Comparison of ENCODE assay signal across 16 mouse cellular contexts in the genomic region with DNA sequence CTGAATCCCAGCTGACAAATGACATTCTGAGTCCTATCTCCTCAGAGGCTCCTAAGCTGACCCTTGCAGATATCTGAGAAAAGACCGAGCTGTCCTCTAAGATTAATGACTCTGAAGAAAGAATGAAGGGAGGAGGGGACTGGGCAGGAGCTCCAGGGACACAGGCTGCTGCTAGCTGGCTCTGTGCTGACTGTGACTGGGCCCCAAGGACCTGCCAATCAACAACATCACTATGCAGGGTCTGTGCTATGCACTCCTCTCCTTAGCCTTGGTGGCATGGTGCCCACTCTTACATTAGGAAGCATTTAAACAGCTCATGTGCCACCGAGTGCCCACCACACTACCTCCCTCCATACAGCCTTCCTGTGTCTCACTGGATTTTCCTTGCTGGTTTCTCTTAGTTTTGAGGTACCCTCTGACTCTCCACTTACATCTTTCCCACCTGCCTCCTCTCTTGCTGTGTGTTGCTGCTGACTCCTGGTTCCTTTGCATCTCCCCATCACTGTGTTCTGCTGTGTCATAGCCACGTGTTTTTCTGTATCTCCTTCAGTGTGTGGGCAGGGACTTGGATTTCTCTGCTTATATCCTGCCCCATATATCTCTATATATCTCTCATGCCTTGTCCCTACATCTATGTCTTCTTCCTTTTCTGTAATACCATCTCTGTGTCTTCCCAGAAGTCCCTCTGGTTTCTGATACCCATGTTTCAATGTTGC.
DNase-seq lines count a peak whose midpoint lies in the region; ATAC-seq and TF ChIP-seq lines count a peak whose summit lies in the region.
"Had no signal": no experiment of that assay in that cellular context is flagged by ENCODE, and none has a peak within 500 bp of the region (broad histone marks: within the 10 kb centered on the region; RNA-seq: fewer than 3 reads in every experiment).

No protein-coding gene starts in this region.

- no peaks in the 10 kb centered on the region for H3K36me3 ChIP-seq in embryonic facial prominence, embryonic 11.5 days (replicated peaks; ENCODE audit: control insufficient read depth, insufficient read depth, low read depth, low read length)
- H3K36me3 ChIP-seq in embryonic facial prominence, embryonic 10.5 days (replicated peaks), result no peaks in the 10 kb centered on the region
- no peaks in the 10 kb centered on the region for H3K36me3 ChIP-seq in hindbrain, embryonic 15.5 days
- H3K36me3 ChIP-seq: limb, embryonic 13.5 days; midbrain, embryonic 10.5 days had no signal

- no peak overlapping the region for H3K4me2 ChIP-seq in embryonic facial prominence, embryonic 11.5 days (ENCODE audit: low read depth, low read length)
- H3K4me2 ChIP-seq in hindbrain, embryonic 15.5 days, result no peak overlapping the region
- H3K4me2 ChIP-seq: limb, embryonic 13.5 days had no signal

- H3K9ac ChIP-seq in embryonic facial prominence, embryonic 11.5 days (replicated peaks; ENCODE audit: low read length), result no peak overlapping the region
- H3K9ac ChIP-seq in hindbrain, embryonic 15.5 days, result no peak overlapping the region
- H3K9ac ChIP-seq: forebrain, postnatal 0 days; limb, embryonic 13.5 days had no signal

- TF ChIP-seq POLR2A in brain, embryonic 14.5 days (IDR thresholded peaks at IDR 0.05; ENCODE audit: borderline replicate concordance, extremely low read depth, insufficient read depth, insufficient read length, poor library complexity, severe bottlenecking), result no peak

- no peak overlapping the region for H3K4me3 ChIP-seq in embryonic facial prominence, embryonic 11.5 days (ENCODE audit: low read depth, low read length)
- H3K4me3 ChIP-seq in embryonic facial prominence, embryonic 10.5 days, result no peak overlapping the region
- H3K4me3 ChIP-seq in left cerebral cortex, adult 2 months, result no peak overlapping the region
- no peak overlapping the region for H3K4me3 ChIP-seq in hindbrain, embryonic 15.5 days
- H3K4me3 ChIP-seq: layer of hippocampus, adult 2 months; limb, embryonic 13.5 days; midbrain, embryonic 10.5 days had no signal

- 61% methylated on average over 3 of the region's 3 CpGs for WGBS in embryonic facial prominence, embryonic 11.5 days
- WGBS in embryonic facial prominence, embryonic 10.5 days, result 72% methylated on average over 3 of the region's 3 CpGs
- WGBS in hindbrain, embryonic 15.5 days, result 45% methylated on average over 3 of the region's 3 CpGs

- 0 out of 2 replicates have a peak, but pooled peaks have one; percentile 48 for ATAC-seq in embryonic facial prominence, embryonic 11.5 days (replicated peaks; ENCODE audit: insufficient number of reproducible peaks, low FRiP score, low TSS enrichment, low read depth)
- 0 out of 2 replicates have a peak, but pooled peaks have one; percentile 59 for ATAC-seq in hindbrain, embryonic 15.5 days (ENCODE audit: low FRiP score, low read depth)
- ATAC-seq: forebrain, postnatal 0 days; inflammation-experienced regulatory T-cells, adult 6 months had no signal

- intact Hi-C loops in left cerebral cortex, adult 2 months (cut with DNase I), result no loop called here

- H3K4me1 ChIP-seq in embryonic facial prominence, embryonic 11.5 days (ENCODE audit: control insufficient read depth, insufficient read depth, low read length), result no peaks in the 10 kb centered on the region
- peaks cover 4% of the 10 kb centered on the region for H3K4me1 ChIP-seq in embryonic facial prominence, embryonic 10.5 days
- peaks cover 8% of the 10 kb centered on the region for H3K4me1 ChIP-seq in hindbrain, embryonic 15.5 days (replicated peaks)
- H3K4me1 ChIP-seq: limb, embryonic 13.5 days had no signal

- no peaks in the 10 kb centered on the region for H3K9me3 ChIP-seq in embryonic facial prominence, embryonic 11.5 days (replicated peaks; ENCODE audit: control insufficient read depth, low read length)
- no peaks in the 10 kb centered on the region for H3K9me3 ChIP-seq in embryonic facial prominence, embryonic 10.5 days
- H3K9me3 ChIP-seq in hindbrain, embryonic 15.5 days, result no peaks in the 10 kb centered on the region
- H3K9me3 ChIP-seq: limb, embryonic 13.5 days; midbrain, embryonic 10.5 days had no signal

- TF ChIP-seq CTCF in left cerebral cortex, adult 2 months (IDR thresholded peaks at IDR 0.05), result no peak
- no peak for TF ChIP-seq CTCF in brain, embryonic 14.5 days (IDR thresholded peaks at IDR 0.05; ENCODE audit: borderline replicate concordance, extremely low read depth, insufficient read depth, insufficient read length)

- H3K27me3 ChIP-seq in embryonic facial prominence, embryonic 11.5 days (ENCODE audit: control insufficient read depth, insufficient read depth, low read length), result no peaks in the 10 kb centered on the region
- no peaks in the 10 kb centered on the region for H3K27me3 ChIP-seq in embryonic facial prominence, embryonic 10.5 days (replicated peaks; ENCODE audit: low read depth, poor library complexity, severe bottlenecking)
- H3K27me3 ChIP-seq in hindbrain, embryonic 15.5 days, result no peaks in the 10 kb centered on the region

- DNase-seq in embryonic facial prominence, embryonic 11.5 days (ENCODE audit: low spot score), result no peak
- no peak for DNase-seq in embryonic facial prominence, embryonic 10.5 days (ENCODE audit: low spot score)
- DNase-seq in left cerebral cortex, adult 2 months (ENCODE audit: extremely low spot score in 1 of 2, low spot score in 2 of 2), result no peak
- DNase-seq in left cerebral cortex, adult 11 months (ENCODE audit: low spot score), result no peak
- DNase-seq in brain, embryonic 14.5 days (ENCODE audit: low read depth), result peak; percentile 60
- DNase-seq in cerebellum, adult 11 months, result no peak
- DNase-seq in thymus, postnatal 14 days, result no peak
- DNase-seq: adrenal gland, postnatal 25 days; forebrain, postnatal 0 days; gastrocnemius, postnatal 14 days; lung, postnatal 14 days had no signal

- no peak overlapping the region for H3K27ac ChIP-seq in embryonic facial prominence, embryonic 11.5 days (replicated peaks; ENCODE audit: low read depth, low read length)
- no peak overlapping the region for H3K27ac ChIP-seq in embryonic facial prominence, embryonic 10.5 days (replicated peaks)
- H3K27ac ChIP-seq in left cerebral cortex, adult 2 months, result peak overlapping the region; percentile 28; the same call in 1 of the 2 replicates
- no peak overlapping the region for H3K27ac ChIP-seq in hindbrain, embryonic 15.5 days (replicated peaks)
- H3K27ac ChIP-seq: layer of hippocampus, adult 2 months; limb, embryonic 13.5 days; midbrain, embryonic 10.5 days had no signal
